Mouse (Mus musculus): ENCODE measurements around the gene Ppa2. TPM values are rescaled to one million over a fixed set of nuclear protein-coding genes. Genes with fewer than 3 reads are reported as not detected.

The Ppa2 gene
- polyA plus RNA-seq (2015; fragmentation: Nextera tagmentation; extraction: Ambion mirVana), result 41.7 and 41.9 TPM in 2 replicates

GRCm38 (mm10) chr3:133309954-133310808 lies at the start of gene Ppa2:
Gene Ppa2, plus strand, starts transcription at chr3:133310110.
- Histone ChIP-seq H3K4me3 (replicated peaks) (peak within 1 kb of the TSS; percentile 80), H3K9me3 (replicated peaks) (no peaks in the 10 kb centered on the region), H3K9ac (peak within 1 kb of the TSS; percentile 75), H3K4me1 (replicated peaks) (peaks cover 34% of the 10 kb centered on the region), H3K27ac (replicated peaks) (peak within 1 kb of the TSS; percentile 84), H3K27me3 (no peaks in the 10 kb centered on the region), H3K4me2 (peak within 1 kb of the TSS; percentile 87), H3K36me3 (replicated peaks) (no peaks in the 10 kb centered on the region)
- under 1% methylated on average over 95 of the region's 95 CpGs for WGBS (ENCODE audit: insufficient replicate concordance)
- ATAC-seq (ENCODE audit: insufficient read depth), result peak; percentile 89

- WGBS (ENCODE audit: insufficient replicate concordance), result 5% methylated on average over 3 of the region's 3 CpGs
- Histone ChIP-seq H3K27me3 (no peaks in the 10 kb centered on the region), H3K9me3 (replicated peaks) (no peaks in the 10 kb centered on the region), H3K4me2 (no peak overlapping the region), H3K36me3 (replicated peaks) (no peaks in the 10 kb centered on the region), H3K4me1 (replicated peaks) (no peaks in the 10 kb centered on the region), H3K27ac (replicated peaks) (no peak overlapping the region), H3K9ac (no peak overlapping the region), H3K4me3 (replicated peaks) (no peak overlapping the region)
- no peak for ATAC-seq (ENCODE audit: insufficient read depth)
Observed at GRCm38 (mm10) chr3:133271887-133272286, 38.0 kb upstream of the Ppa2 start.

- Histone ChIP-seq H3K9ac (no peak overlapping the region), H3K9me3 (replicated peaks) (no peaks in the 10 kb centered on the region), H3K4me1 (replicated peaks) (no peaks in the 10 kb centered on the region), H3K27me3 (no peaks in the 10 kb centered on the region), H3K4me2 (no peak overlapping the region), H3K36me3 (replicated peaks) (no peaks in the 10 kb centered on the region), H3K4me3 (replicated peaks) (no peak overlapping the region), H3K27ac (replicated peaks) (no peak overlapping the region)
- ATAC-seq (ENCODE audit: insufficient read depth), result no peak
- 52% methylated on average over 5 of the region's 5 CpGs for WGBS (ENCODE audit: insufficient replicate concordance)
Observed at GRCm38 (mm10) chr3:133284587-133284986, 25.3 kb upstream of the Ppa2 start.

GRCm38 (mm10) chr3:133288795-133289194 lies 21.1 kb upstream of the Ppa2 start:
- H3K9ac ChIP-seq, result no peak overlapping the region
- H3K4me1 ChIP-seq (replicated peaks), result no peaks in the 10 kb centered on the region
- WGBS (ENCODE audit: insufficient replicate concordance), result 52% methylated on average over 2 of the region's 2 CpGs
- H3K4me3 ChIP-seq (replicated peaks), result no peak overlapping the region
- H3K27ac ChIP-seq (replicated peaks), result no peak overlapping the region
- H3K4me2 ChIP-seq, result no peak overlapping the region
- ATAC-seq (ENCODE audit: insufficient read depth), result no peak
- no peaks in the 10 kb centered on the region for H3K36me3 ChIP-seq (replicated peaks)
- no peaks in the 10 kb centered on the region for H3K9me3 ChIP-seq (replicated peaks)
- no peaks in the 10 kb centered on the region for H3K27me3 ChIP-seq

GRCm38 (mm10) chr3:133304328-133304727 lies 5.6 kb upstream of the Ppa2 start:
- Histone ChIP-seq H3K4me1 (replicated peaks) (no peaks in the 10 kb centered on the region), H3K27me3 (no peaks in the 10 kb centered on the region), H3K36me3 (replicated peaks) (no peaks in the 10 kb centered on the region), H3K27ac (replicated peaks) (no peak overlapping the region), H3K9me3 (replicated peaks) (no peaks in the 10 kb centered on the region), H3K4me2 (no peak overlapping the region), H3K4me3 (replicated peaks) (no peak overlapping the region), H3K9ac (no peak overlapping the region)
- ATAC-seq (ENCODE audit: insufficient read depth), result no peak
- 61% methylated on average over 3 of the region's 3 CpGs for WGBS (ENCODE audit: insufficient replicate concordance)

- WGBS (ENCODE audit: insufficient replicate concordance), result 81% methylated on average over 3 of the region's 3 CpGs
- Histone ChIP-seq H3K36me3 (replicated peaks) (no peaks in the 10 kb centered on the region), H3K4me2 (no peak overlapping the region), H3K4me3 (replicated peaks) (no peak overlapping the region), H3K27ac (replicated peaks) (no peak overlapping the region), H3K9ac (no peak overlapping the region), H3K27me3 (no peaks in the 10 kb centered on the region), H3K9me3 (replicated peaks) (no peaks in the 10 kb centered on the region), H3K4me1 (replicated peaks) (peaks cover 34% of the 10 kb centered on the region)
- no peak for ATAC-seq (ENCODE audit: insufficient read depth)
Observed at GRCm38 (mm10) chr3:133308361-133308760, 1.5 kb upstream of the Ppa2 start.

- no peak overlapping the region for H3K9ac ChIP-seq
- H3K36me3 ChIP-seq (replicated peaks), result no peaks in the 10 kb centered on the region
- H3K4me2 ChIP-seq, result peak overlapping the region; percentile 87
- peak overlapping the region; percentile 80 for H3K4me3 ChIP-seq (replicated peaks)
- H3K27ac ChIP-seq (replicated peaks), result no peak overlapping the region
- H3K4me1 ChIP-seq (replicated peaks), result peaks cover 34% of the 10 kb centered on the region
- H3K9me3 ChIP-seq (replicated peaks), result no peaks in the 10 kb centered on the region
- WGBS (ENCODE audit: insufficient replicate concordance), result 81% methylated on average over 7 of the region's 7 CpGs
- H3K27me3 ChIP-seq, result no peaks in the 10 kb centered on the region
- no peak for ATAC-seq (ENCODE audit: insufficient read depth)
Observed at GRCm38 (mm10) chr3:133309359-133309758, 551 bp upstream of the Ppa2 start.

GRCm38 (mm10) chr3:133310809-133311179 lies 884 bp downstream of the Ppa2 start:
- Histone ChIP-seq H3K27me3 (no peaks in the 10 kb centered on the region), H3K4me3 (replicated peaks) (peak overlapping the region; percentile 80), H3K27ac (replicated peaks) (peak overlapping the region; percentile 84), H3K4me2 (peak overlapping the region; percentile 87), H3K9me3 (replicated peaks) (no peaks in the 10 kb centered on the region), H3K36me3 (replicated peaks) (no peaks in the 10 kb centered on the region), H3K9ac (peak overlapping the region; percentile 75), H3K4me1 (replicated peaks) (peaks cover 34% of the 10 kb centered on the region)
- ATAC-seq (ENCODE audit: insufficient read depth), result no peak
- WGBS (ENCODE audit: insufficient replicate concordance), result 18% methylated on average over 14 of the region's 14 CpGs

- no peak overlapping the region for H3K9ac ChIP-seq
- H3K27ac ChIP-seq (replicated peaks), result no peak overlapping the region
- H3K36me3 ChIP-seq (replicated peaks), result no peaks in the 10 kb centered on the region
- H3K27me3 ChIP-seq, result no peaks in the 10 kb centered on the region
- ATAC-seq (ENCODE audit: insufficient read depth), result no peak
- 54% methylated on average over 3 of the region's 3 CpGs for WGBS (ENCODE audit: insufficient replicate concordance)
- H3K4me1 ChIP-seq (replicated peaks), result peaks cover 34% of the 10 kb centered on the region
- no peaks in the 10 kb centered on the region for H3K9me3 ChIP-seq (replicated peaks)
- H3K4me3 ChIP-seq (replicated peaks), result no peak overlapping the region
- no peak overlapping the region for H3K4me2 ChIP-seq
Observed at GRCm38 (mm10) chr3:133312331-133312730, 2.4 kb downstream of the Ppa2 start.

- Histone ChIP-seq H3K4me2 (no peak overlapping the region), H3K9ac (no peak overlapping the region), H3K36me3 (replicated peaks) (no peaks in the 10 kb centered on the region), H3K9me3 (replicated peaks) (no peaks in the 10 kb centered on the region), H3K27ac (replicated peaks) (no peak overlapping the region), H3K4me3 (replicated peaks) (no peak overlapping the region), H3K27me3 (no peaks in the 10 kb centered on the region), H3K4me1 (replicated peaks) (peaks cover 34% of the 10 kb centered on the region)
- no peak for ATAC-seq (ENCODE audit: insufficient read depth)
- WGBS (ENCODE audit: insufficient replicate concordance), result 58% methylated on average over 6 of the region's 6 CpGs
Observed at GRCm38 (mm10) chr3:133312850-133313249, 2.9 kb downstream of the Ppa2 start.

GRCm38 (mm10) chr3:133313491-133314199 lies 3.7 kb downstream of the Ppa2 start:
- 84% methylated on average over 3 of the region's 3 CpGs for WGBS (ENCODE audit: insufficient replicate concordance)
- Histone ChIP-seq H3K27ac (replicated peaks) (no peak overlapping the region), H3K36me3 (replicated peaks) (no peaks in the 10 kb centered on the region), H3K4me1 (replicated peaks) (peaks cover 34% of the 10 kb centered on the region), H3K9me3 (replicated peaks) (no peaks in the 10 kb centered on the region), H3K9ac (no peak overlapping the region), H3K27me3 (no peaks in the 10 kb centered on the region), H3K4me2 (no peak overlapping the region), H3K4me3 (replicated peaks) (no peak overlapping the region)
- no peak for ATAC-seq (ENCODE audit: insufficient read depth)
